Mouse (Mus musculus): Measurements from ENCODE around the gene Clmn. TPM values are rescaled to one million over a fixed set of nuclear protein-coding genes. Genes with fewer than 3 reads are reported as not detected.

The Clmn gene
- polyA plus RNA-seq, 1 experiment from 2014 or later: 0.63 TPM

- Histone ChIP-seq H3K9me3 (replicated peaks; ENCODE audit: control insufficient read depth, low read length) (no peaks in the 10 kb centered on the region), H3K4me3 (ENCODE audit: low read depth, low read length) (no peak overlapping the region), H3K9ac (ENCODE audit: low read depth, low read length) (no peak overlapping the region), H3K27me3 (ENCODE audit: control insufficient read depth, insufficient read depth, low read depth, low read length) (no peaks in the 10 kb centered on the region), H3K27ac (ENCODE audit: low read length) (no peak overlapping the region), H3K36me3 (ENCODE audit: control insufficient read depth, insufficient read depth) (no peaks in the 10 kb centered on the region), H3K4me1 (ENCODE audit: control insufficient read depth, low read depth, low read length) (no peaks in the 10 kb centered on the region), H3K4me2 (ENCODE audit: low read depth, low read length) (no peak overlapping the region)
- no peak for ATAC-seq (ENCODE audit: low read depth)
- WGBS (ENCODE audit: insufficient replicate concordance): 27% methylated on average over 12 of the region's 12 CpGs
These were observed 71.4 kb downstream of the Clmn start for GRCm38 (mm10) chr12:104793486-104793885.

GRCm38 (mm10) chr12:104777603-104778002 lies 87.3 kb downstream of the Clmn start:
- Histone ChIP-seq H3K9ac (ENCODE audit: low read depth, low read length) (no peak overlapping the region), H3K27me3 (ENCODE audit: control insufficient read depth, insufficient read depth, low read depth, low read length) (no peaks in the 10 kb centered on the region), H3K4me3 (ENCODE audit: low read depth, low read length) (no peak overlapping the region), H3K36me3 (ENCODE audit: control insufficient read depth, insufficient read depth) (no peaks in the 10 kb centered on the region), H3K9me3 (replicated peaks; ENCODE audit: control insufficient read depth, low read length) (no peaks in the 10 kb centered on the region), H3K27ac (ENCODE audit: low read length) (no peak overlapping the region), H3K4me2 (ENCODE audit: low read depth, low read length) (no peak overlapping the region), H3K4me1 (ENCODE audit: control insufficient read depth, low read depth, low read length) (no peaks in the 10 kb centered on the region)
- 46% methylated on average over 1 of the region's 1 CpGs for WGBS (ENCODE audit: insufficient replicate concordance)
- ATAC-seq (ENCODE audit: low read depth): no peak

DNA sequence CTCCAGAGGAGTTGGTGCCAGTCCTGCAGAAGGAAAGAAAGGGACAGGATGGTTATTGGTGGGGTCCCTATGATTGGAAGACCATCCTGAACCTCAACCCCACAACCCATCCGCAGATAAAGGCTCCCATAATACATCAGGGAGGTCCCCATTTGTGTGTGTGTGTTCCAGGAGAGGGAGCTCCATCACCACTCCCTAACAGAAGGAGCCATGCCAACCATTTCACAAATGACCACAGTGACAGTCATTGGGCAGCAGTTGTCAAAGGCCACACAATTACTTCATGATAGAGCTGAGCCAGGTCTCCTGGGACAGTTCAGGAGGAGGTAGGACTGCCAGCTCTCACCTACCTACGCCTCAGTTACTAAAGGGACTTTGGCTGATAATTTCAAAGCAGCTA lies 92.9 kb downstream of the Clmn start:
- H3K9ac ChIP-seq (ENCODE audit: low read depth, low read length): no peak overlapping the region
- H3K36me3 ChIP-seq (ENCODE audit: control insufficient read depth, insufficient read depth): no peaks in the 10 kb centered on the region
- H3K4me1 ChIP-seq (ENCODE audit: control insufficient read depth, low read depth, low read length): no peaks in the 10 kb centered on the region
- no peak for ATAC-seq (ENCODE audit: low read depth)
- no peaks in the 10 kb centered on the region for H3K9me3 ChIP-seq (replicated peaks; ENCODE audit: control insufficient read depth, low read length)
- no peaks in the 10 kb centered on the region for H3K27me3 ChIP-seq (ENCODE audit: control insufficient read depth, insufficient read depth, low read depth, low read length)
- WGBS (ENCODE audit: insufficient replicate concordance): 54% methylated on average over 2 of the region's 2 CpGs
- H3K27ac ChIP-seq (ENCODE audit: low read length): no peak overlapping the region
- H3K4me2 ChIP-seq (ENCODE audit: low read depth, low read length): no peak overlapping the region
- H3K4me3 ChIP-seq (ENCODE audit: low read depth, low read length): no peak overlapping the region

- no peak overlapping the region for H3K9ac ChIP-seq (ENCODE audit: low read depth, low read length)
- H3K4me2 ChIP-seq (ENCODE audit: low read depth, low read length): no peak overlapping the region
- no peaks in the 10 kb centered on the region for H3K27me3 ChIP-seq (ENCODE audit: control insufficient read depth, insufficient read depth, low read depth, low read length)
- H3K27ac ChIP-seq (ENCODE audit: low read length): no peak overlapping the region
- H3K4me1 ChIP-seq (ENCODE audit: control insufficient read depth, low read depth, low read length): no peaks in the 10 kb centered on the region
- H3K36me3 ChIP-seq (ENCODE audit: control insufficient read depth, insufficient read depth): no peaks in the 10 kb centered on the region
- no peaks in the 10 kb centered on the region for H3K9me3 ChIP-seq (replicated peaks; ENCODE audit: control insufficient read depth, low read length)
- 60% methylated on average over 10 of the region's 10 CpGs for WGBS (ENCODE audit: insufficient replicate concordance)
- no peak overlapping the region for H3K4me3 ChIP-seq (ENCODE audit: low read depth, low read length)
- ATAC-seq (ENCODE audit: low read depth): no peak
These were observed 95.6 kb downstream of the Clmn start for GRCm38 (mm10) chr12:104769201-104769785.

- Histone ChIP-seq H3K36me3 (ENCODE audit: control insufficient read depth, insufficient read depth) (no peaks in the 10 kb centered on the region), H3K4me3 (ENCODE audit: low read depth, low read length) (no peak overlapping the region), H3K4me1 (ENCODE audit: control insufficient read depth, low read depth, low read length) (no peaks in the 10 kb centered on the region), H3K4me2 (ENCODE audit: low read depth, low read length) (no peak overlapping the region), H3K27ac (ENCODE audit: low read length) (no peak overlapping the region), H3K9me3 (replicated peaks; ENCODE audit: control insufficient read depth, low read length) (no peaks in the 10 kb centered on the region), H3K9ac (ENCODE audit: low read depth, low read length) (no peak overlapping the region), H3K27me3 (ENCODE audit: control insufficient read depth, insufficient read depth, low read depth, low read length) (no peaks in the 10 kb centered on the region)
- 41% methylated on average over 4 of the region's 4 CpGs for WGBS (ENCODE audit: insufficient replicate concordance)
- ATAC-seq (ENCODE audit: low read depth): no peak
These were observed 97.7 kb downstream of the Clmn start for GRCm38 (mm10) chr12:104767183-104767582.

GRCm38 (mm10) chr12:104765761-104766160 lies 99.1 kb downstream of the Clmn start:
- Histone ChIP-seq H3K9ac (ENCODE audit: low read depth, low read length) (no peak overlapping the region), H3K27ac (ENCODE audit: low read length) (no peak overlapping the region), H3K4me2 (ENCODE audit: low read depth, low read length) (no peak overlapping the region), H3K4me1 (ENCODE audit: control insufficient read depth, low read depth, low read length) (no peaks in the 10 kb centered on the region), H3K27me3 (ENCODE audit: control insufficient read depth, insufficient read depth, low read depth, low read length) (no peaks in the 10 kb centered on the region), H3K4me3 (ENCODE audit: low read depth, low read length) (no peak overlapping the region), H3K36me3 (ENCODE audit: control insufficient read depth, insufficient read depth) (no peaks in the 10 kb centered on the region), H3K9me3 (replicated peaks; ENCODE audit: control insufficient read depth, low read length) (no peaks in the 10 kb centered on the region)
- ATAC-seq (ENCODE audit: low read depth): no peak
- WGBS (ENCODE audit: insufficient replicate concordance): 67% methylated on average over 7 of the region's 7 CpGs

- no peaks in the 10 kb centered on the region for H3K9me3 ChIP-seq (replicated peaks; ENCODE audit: control insufficient read depth, low read length)
- H3K9ac ChIP-seq (ENCODE audit: low read depth, low read length): no peak overlapping the region
- ATAC-seq (ENCODE audit: low read depth): no peak
- H3K36me3 ChIP-seq (ENCODE audit: control insufficient read depth, insufficient read depth): no peaks in the 10 kb centered on the region
- H3K27me3 ChIP-seq (ENCODE audit: control insufficient read depth, insufficient read depth, low read depth, low read length): no peaks in the 10 kb centered on the region
- no peak overlapping the region for H3K27ac ChIP-seq (ENCODE audit: low read length)
- H3K4me3 ChIP-seq (ENCODE audit: low read depth, low read length): no peak overlapping the region
- WGBS (ENCODE audit: insufficient replicate concordance): 48% methylated on average over 5 of the region's 5 CpGs
- no peaks in the 10 kb centered on the region for H3K4me1 ChIP-seq (ENCODE audit: control insufficient read depth, low read depth, low read length)
- no peak overlapping the region for H3K4me2 ChIP-seq (ENCODE audit: low read depth, low read length)
These were observed 99.8 kb downstream of the Clmn start for GRCm38 (mm10) chr12:104765116-104765515.

- no peak overlapping the region for H3K9ac ChIP-seq (ENCODE audit: low read depth, low read length)
- 68% methylated on average over 6 of the region's 6 CpGs for WGBS (ENCODE audit: insufficient replicate concordance)
- no peak for ATAC-seq (ENCODE audit: low read depth)
- no peaks in the 10 kb centered on the region for H3K9me3 ChIP-seq (replicated peaks; ENCODE audit: control insufficient read depth, low read length)
- no peak overlapping the region for H3K4me3 ChIP-seq (ENCODE audit: low read depth, low read length)
- H3K4me1 ChIP-seq (ENCODE audit: control insufficient read depth, low read depth, low read length): no peaks in the 10 kb centered on the region
- no peak overlapping the region for H3K4me2 ChIP-seq (ENCODE audit: low read depth, low read length)
- no peaks in the 10 kb centered on the region for H3K27me3 ChIP-seq (ENCODE audit: control insufficient read depth, insufficient read depth, low read depth, low read length)
- H3K27ac ChIP-seq (ENCODE audit: low read length): no peak overlapping the region
- no peaks in the 10 kb centered on the region for H3K36me3 ChIP-seq (ENCODE audit: control insufficient read depth, insufficient read depth)
These were observed 101.0 kb downstream of the Clmn start for GRCm38 (mm10) chr12:104763918-104764317.

GRCm38 (mm10) chr12:104761411-104761810 lies 103.5 kb downstream of the Clmn start:
- Histone ChIP-seq H3K4me3 (ENCODE audit: low read depth, low read length) (no peak overlapping the region), H3K9ac (ENCODE audit: low read depth, low read length) (no peak overlapping the region), H3K27me3 (ENCODE audit: control insufficient read depth, insufficient read depth, low read depth, low read length) (no peaks in the 10 kb centered on the region), H3K9me3 (replicated peaks; ENCODE audit: control insufficient read depth, low read length) (no peaks in the 10 kb centered on the region), H3K4me2 (ENCODE audit: low read depth, low read length) (no peak overlapping the region), H3K4me1 (ENCODE audit: control insufficient read depth, low read depth, low read length) (no peaks in the 10 kb centered on the region), H3K36me3 (ENCODE audit: control insufficient read depth, insufficient read depth) (no peaks in the 10 kb centered on the region), H3K27ac (ENCODE audit: low read length) (no peak overlapping the region)
- WGBS (ENCODE audit: insufficient replicate concordance): 59% methylated on average over 8 of the region's 8 CpGs
- ATAC-seq (ENCODE audit: low read depth): no peak
